Mouse (Mus musculus) neural tube, embryonic 11.5 days (tissue): ENCODE data around the gene Cmas. TPM values are rescaled to one million over a fixed set of nuclear protein-coding genes. Genes with fewer than 3 reads are reported as not detected.
A peak's percentile ranks its signal among the peaks of the same experiment; 100 is the strongest.

Source experiments
- ATAC-seq: fragments of 200-750 bp; cut with Nextera tagmentation; 2 replicates; pipeline ENCODE4 v1.8.0; 2017; ENCODE audit warnings: moderate number of reproducible peaks, mild to moderate bottlenecking, moderate TSS enrichment, moderate library complexity; ENCODE audit not compliant: insufficient read depth, low FRiP score, low TSS enrichment
- DNase-seq: peaks from one replicate; pipeline ENCODE4 v3.0.0-alpha.2; 2015; ENCODE audit warnings: low spot score
- H3K27ac ChIP-seq: fragments of 300-500 bp; sonication (generic); 2 replicates; pipeline ENCODE4 v1.5.1; 2014; ENCODE audit warnings: low read depth, mild to moderate bottlenecking, low read length
- H3K27me3 ChIP-seq: fragments of 300-500 bp; sonication (generic); 2 replicates; pipeline ENCODE4 v1.6.1; 2014; ENCODE audit warnings: mild to moderate bottlenecking, low read length, mixed read lengths; ENCODE audit not compliant: control insufficient read depth, insufficient read depth
- H3K36me3 ChIP-seq: fragments of 300-500 bp; sonication (generic); 2 replicates; pipeline ENCODE4 v1.6.1; 2014; ENCODE audit warnings: mild to moderate bottlenecking, low read length, moderate library complexity, mixed read lengths; ENCODE audit not compliant: control insufficient read depth, insufficient read depth
- H3K4me1 ChIP-seq: fragments of 300-500 bp; sonication (generic); 2 replicates; pipeline ENCODE4 v1.6.1; 2014; ENCODE audit warnings: low read length, mixed read lengths; ENCODE audit not compliant: control insufficient read depth, insufficient read depth
- H3K4me2 ChIP-seq: fragments of 300-500 bp; sonication (generic); 2 replicates; pipeline ENCODE4 v1.6.1; 2014; ENCODE audit warnings: low read depth, mild to moderate bottlenecking, moderate library complexity
- H3K4me3 ChIP-seq: fragments of 300-500 bp; sonication (generic); 2 replicates; pipeline ENCODE4 v1.5.1; 2014; ENCODE audit warnings: low read depth, low read length
- H3K9ac ChIP-seq: fragments of 300-500 bp; sonication (generic); 2 replicates; pipeline ENCODE4 v1.6.1; 2014; ENCODE audit warnings: mild to moderate bottlenecking, low read length
- H3K9me3 ChIP-seq: fragments of 300-500 bp; sonication (generic); 2 replicates; pipeline ENCODE4 v1.6.1; 2016; ENCODE audit warnings: low read length; ENCODE audit not compliant: control insufficient read depth
- WGBS: fragments of 180-500 bp; shearing (Covaris S2); extraction: QIAGEN DNeasy Blood & Tissue Kit; methylation state at CpG from one replicate; pipeline ENCODE4 v1.1.7; 2014; 5-methylcytosine and 5-hydroxymethylcytosine counted together
- polyA plus RNA-seq: library from polyadenylated mRNA; unstranded; fragments of >200 nt; fragmentation: Nextera tagmentation; extraction: Ambion mirVana; gene quantifications from 2 replicates; pipeline ENCODE4 v1.2.1, GENCODE M21; 2014

The Cmas gene
- polyA plus RNA-seq, 1 experiment from 2014 or later = 133 TPM

DNA sequence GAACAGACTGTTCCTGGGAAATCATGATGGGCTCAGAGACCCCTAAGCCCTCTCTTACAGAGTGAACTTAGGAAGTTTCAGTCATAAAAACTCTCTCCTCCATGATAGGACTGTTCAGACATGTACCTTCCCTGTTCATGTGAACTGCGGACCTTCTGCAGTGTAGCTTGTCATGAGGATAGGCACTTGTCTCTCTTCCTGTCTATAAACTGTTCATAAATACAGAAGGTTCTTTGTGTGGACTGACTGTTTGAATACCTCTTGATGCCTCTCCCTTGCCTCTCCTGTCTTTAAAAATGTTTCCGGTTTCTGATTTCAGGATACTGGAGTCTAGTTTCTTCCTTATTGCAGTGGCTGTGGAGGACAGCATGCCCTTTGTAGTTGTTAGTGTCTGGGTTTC, 3.1 kb downstream of the Cmas start:
- Histone ChIP-seq H3K9ac (no peak overlapping the region), H3K4me2 (no peak overlapping the region), H3K27me3 (no peaks in the 10 kb centered on the region), H3K4me1 (peaks cover 6% of the 10 kb centered on the region; the same call in 1 of the 2 replicates), H3K27ac (no peak overlapping the region), H3K4me3 (no peak overlapping the region), H3K9me3 (no peaks in the 10 kb centered on the region), H3K36me3 (no peaks in the 10 kb centered on the region)
- DNase-seq (no peak), ATAC-seq (no peak)
- 91% methylated on average over 2 of the region's 2 CpGs for WGBS

DNA sequence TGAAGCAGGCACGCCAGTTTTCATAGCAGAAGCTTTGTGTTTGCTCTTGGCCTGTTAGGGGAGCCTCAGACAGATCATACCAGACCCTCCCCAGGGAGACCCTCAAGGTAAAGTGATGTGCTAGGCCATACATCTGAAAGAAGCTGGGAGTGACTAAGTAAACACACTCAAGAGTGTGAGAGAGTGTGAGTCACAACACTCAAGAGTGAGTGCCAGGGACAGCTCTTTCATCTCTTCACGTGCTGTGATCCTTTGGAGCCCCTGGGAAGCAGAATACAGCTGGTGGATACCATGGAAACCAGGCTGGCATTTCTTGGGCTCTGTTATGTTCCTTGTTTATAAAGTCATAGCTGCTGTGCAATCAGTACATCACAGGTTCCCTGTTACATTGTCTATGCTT, 8.4 kb downstream of the Cmas start:
- H3K4me2 ChIP-seq = no peak overlapping the region
- H3K27ac ChIP-seq = no peak overlapping the region
- WGBS = 65% methylated on average over 2 of the region's 2 CpGs
- H3K27me3 ChIP-seq = no peaks in the 10 kb centered on the region
- ATAC-seq = no peak
- no peaks in the 10 kb centered on the region for H3K4me1 ChIP-seq
- peaks cover 5% of the 10 kb centered on the region for H3K36me3 ChIP-seq
- H3K9me3 ChIP-seq = no peaks in the 10 kb centered on the region
- no peak overlapping the region for H3K4me3 ChIP-seq
- H3K9ac ChIP-seq = no peak overlapping the region
- DNase-seq = no peak

DNA sequence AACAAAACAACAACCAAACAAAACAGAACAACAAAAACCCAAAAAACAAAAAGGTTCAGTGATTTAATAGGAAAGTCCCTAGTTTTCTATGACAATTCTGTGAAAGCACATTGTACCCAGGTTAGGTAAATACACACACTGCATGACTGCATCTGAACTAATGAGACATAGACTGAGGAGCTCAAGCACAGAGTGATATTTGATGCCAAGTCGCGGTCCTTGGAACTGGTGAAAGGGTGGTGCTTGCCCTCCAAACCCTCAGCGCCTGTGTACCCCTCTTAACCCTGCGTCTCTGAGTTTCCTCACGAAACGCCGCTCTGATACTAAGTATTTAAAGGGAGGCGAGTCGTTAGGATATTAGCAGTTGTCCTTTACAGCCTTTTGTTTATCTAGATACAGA, 10.8 kb downstream of the Cmas start:
- ATAC-seq (no peak), DNase-seq (no peak)
- no peak overlapping the region for H3K9ac ChIP-seq
- no peaks in the 10 kb centered on the region for H3K27me3 ChIP-seq
- no peak overlapping the region for H3K4me2 ChIP-seq
- H3K36me3 ChIP-seq = peaks cover 11% of the 10 kb centered on the region
- H3K9me3 ChIP-seq = no peaks in the 10 kb centered on the region
- 91% methylated on average over 9 of the region's 9 CpGs for WGBS
- no peaks in the 10 kb centered on the region for H3K4me1 ChIP-seq
- H3K27ac ChIP-seq = no peak overlapping the region
- H3K4me3 ChIP-seq = no peak overlapping the region

DNA sequence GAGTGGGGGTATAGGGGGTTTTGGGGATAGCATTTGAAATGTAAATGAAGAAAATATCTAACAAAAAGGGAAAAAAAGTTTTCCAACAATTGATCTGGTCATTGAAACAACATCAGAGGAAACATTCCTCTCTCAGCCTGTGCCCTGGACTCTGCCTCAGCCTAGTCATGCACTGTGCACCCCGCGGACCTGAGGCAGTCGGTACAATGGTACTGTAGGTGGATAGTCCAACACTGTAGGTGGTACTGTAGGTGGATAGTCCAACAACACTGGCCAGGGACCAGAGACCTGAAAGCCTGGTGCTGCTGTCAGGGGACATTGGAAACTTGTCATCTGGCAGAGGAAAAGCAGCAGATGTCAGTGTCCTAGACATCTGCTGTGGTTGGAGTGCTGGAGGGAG, 13.4 kb downstream of the Cmas start:
- ATAC-seq (no peak), DNase-seq (no peak)
- no peaks in the 10 kb centered on the region for H3K4me1 ChIP-seq
- no peak overlapping the region for H3K4me2 ChIP-seq
- peaks cover 24% of the 10 kb centered on the region for H3K36me3 ChIP-seq
- no peak overlapping the region for H3K9ac ChIP-seq
- no peak overlapping the region for H3K4me3 ChIP-seq
- H3K27ac ChIP-seq = no peak overlapping the region
- 91% methylated on average over 3 of the region's 3 CpGs for WGBS
- no peaks in the 10 kb centered on the region for H3K27me3 ChIP-seq
- no peaks in the 10 kb centered on the region for H3K9me3 ChIP-seq

DNA sequence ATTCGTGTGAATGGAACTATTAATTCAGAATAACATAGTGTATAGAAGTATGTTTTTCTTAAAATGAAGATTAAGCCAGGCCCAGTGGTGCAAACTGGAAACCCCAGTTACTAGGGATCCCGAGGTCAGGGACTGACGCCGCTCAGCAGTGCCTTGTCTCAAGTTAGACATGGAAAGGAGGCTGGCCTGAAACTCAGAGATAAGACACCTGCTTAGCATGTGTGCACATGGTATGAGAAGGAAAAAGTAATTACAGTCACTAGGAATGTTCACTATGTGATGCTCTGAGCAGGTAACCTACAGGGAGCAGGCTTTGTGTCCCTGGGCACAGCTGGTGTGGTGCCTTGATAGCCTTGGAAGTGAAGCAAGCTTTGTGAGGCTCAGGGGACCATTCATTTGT, 15.2 kb downstream of the Cmas start:
- no peak overlapping the region for H3K9ac ChIP-seq

DNA sequence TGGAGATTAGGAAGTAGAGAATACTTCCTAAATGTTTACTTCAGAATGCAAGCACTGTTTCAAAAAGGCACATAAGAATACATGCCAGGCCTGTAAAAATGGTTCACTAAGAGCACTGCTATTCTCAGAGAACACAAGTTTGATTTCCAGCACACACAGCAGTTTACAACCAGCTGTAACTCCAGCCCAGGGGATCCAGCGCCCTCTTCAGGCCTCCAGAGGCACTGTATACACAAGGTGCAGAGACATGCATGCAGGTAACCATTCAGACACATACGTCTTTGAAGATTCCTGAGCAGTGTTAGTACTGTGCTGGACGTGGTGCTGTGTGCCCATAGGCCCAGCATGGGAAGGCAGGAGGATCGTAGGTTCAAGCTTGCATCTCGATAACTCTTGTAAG, 17.1 kb downstream of the Cmas start:
- ATAC-seq = no peak
- Histone ChIP-seq H3K27me3 (no peaks in the 10 kb centered on the region), H3K9ac (no peak overlapping the region), H3K36me3 (peaks cover 19% of the 10 kb centered on the region), H3K4me1 (no peaks in the 10 kb centered on the region), H3K4me2 (no peak overlapping the region), H3K4me3 (no peak overlapping the region), H3K9me3 (no peaks in the 10 kb centered on the region), H3K27ac (no peak overlapping the region)
- no peak for DNase-seq
- 88% methylated on average over 5 of the region's 5 CpGs for WGBS

More for the DNA sequence above, 15.2 kb downstream of the Cmas start:
- Histone ChIP-seq H3K4me1 (no peaks in the 10 kb centered on the region), H3K36me3 (peaks cover 21% of the 10 kb centered on the region), H3K27ac (no peak overlapping the region), H3K4me2 (no peak overlapping the region), H3K9me3 (no peaks in the 10 kb centered on the region), H3K27me3 (no peaks in the 10 kb centered on the region), H3K4me3 (no peak overlapping the region)
- 89% methylated on average over 4 of the region's 4 CpGs for WGBS
- no peak for ATAC-seq
- no peak for DNase-seq

DNA sequence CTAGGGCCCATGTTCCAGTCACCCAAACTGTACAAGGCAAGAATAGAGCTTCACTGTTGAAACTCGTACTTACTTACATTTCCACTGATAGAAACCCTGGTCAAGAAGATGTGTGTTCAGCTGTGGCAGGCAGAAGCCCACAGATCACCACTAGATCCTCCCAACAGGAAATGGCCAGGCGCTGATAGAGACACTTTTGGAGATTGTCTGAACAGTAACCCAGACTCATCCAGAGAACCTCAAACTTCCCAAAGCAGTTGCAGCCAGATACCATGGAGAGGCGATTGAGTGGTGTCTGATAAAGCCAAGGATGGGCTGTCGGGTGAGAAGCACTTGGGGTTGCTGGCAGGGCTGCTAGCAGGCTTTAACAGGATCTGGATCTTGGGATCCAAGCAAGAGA, 20.4 kb downstream of the Cmas start:
- H3K9me3 ChIP-seq = no peaks in the 10 kb centered on the region
- H3K27ac ChIP-seq = no peak overlapping the region
- no peak for ATAC-seq
- no peaks in the 10 kb centered on the region for H3K27me3 ChIP-seq
- DNase-seq = no peak
- peaks cover 16% of the 10 kb centered on the region for H3K36me3 ChIP-seq
- no peak overlapping the region for H3K9ac ChIP-seq
- 85% methylated on average over 4 of the region's 4 CpGs for WGBS
- no peaks in the 10 kb centered on the region for H3K4me1 ChIP-seq
- no peak overlapping the region for H3K4me2 ChIP-seq
- no peak overlapping the region for H3K4me3 ChIP-seq

DNA sequence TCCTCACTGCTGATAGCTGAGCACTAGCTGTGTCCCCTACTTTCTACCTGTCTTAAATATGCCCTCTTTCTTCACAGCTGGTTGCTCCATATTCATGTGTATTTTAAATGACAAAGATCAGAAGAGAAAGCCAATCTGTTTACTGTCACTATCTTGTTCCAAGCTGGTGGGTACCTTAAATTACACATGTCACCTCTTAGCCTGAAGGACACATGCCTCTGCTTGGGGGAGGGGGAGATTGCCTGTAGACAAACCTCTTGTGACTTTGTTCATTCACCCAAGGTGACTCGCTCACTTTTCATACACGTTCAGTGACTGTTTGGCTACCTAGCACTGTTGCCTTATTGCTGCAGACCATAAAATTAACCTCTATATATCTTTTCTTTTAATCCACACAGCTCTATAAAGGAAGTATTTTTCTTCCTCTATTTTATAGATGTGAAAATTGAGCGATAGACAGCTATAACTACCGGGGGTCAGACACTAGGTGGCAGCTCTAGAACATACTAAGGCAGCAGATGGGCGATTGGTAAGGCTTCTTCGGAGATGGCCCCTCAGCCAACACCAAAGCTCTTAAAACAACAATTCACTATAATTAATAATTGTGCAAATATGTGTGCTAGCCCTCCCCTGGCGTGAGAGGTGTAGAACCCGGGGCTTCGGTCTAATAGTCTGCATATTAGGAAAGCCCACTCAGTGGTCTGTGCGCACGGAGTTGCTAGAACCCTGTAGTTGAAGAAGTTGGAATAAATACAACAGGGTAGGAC, 22.7 kb downstream of the Cmas start:
- no peaks in the 10 kb centered on the region for H3K4me1 ChIP-seq
- H3K4me3 ChIP-seq = no peak overlapping the region
- no peak overlapping the region for H3K27ac ChIP-seq
- H3K27me3 ChIP-seq = no peaks in the 10 kb centered on the region
- no peaks in the 10 kb centered on the region for H3K9me3 ChIP-seq
- ATAC-seq = peak; percentile 56
- no peak overlapping the region for H3K9ac ChIP-seq
- H3K36me3 ChIP-seq = no peaks in the 10 kb centered on the region
- WGBS = 61% methylated on average over 11 of the region's 11 CpGs
- no peak overlapping the region for H3K4me2 ChIP-seq
- peak; percentile 53 for DNase-seq

DNA sequence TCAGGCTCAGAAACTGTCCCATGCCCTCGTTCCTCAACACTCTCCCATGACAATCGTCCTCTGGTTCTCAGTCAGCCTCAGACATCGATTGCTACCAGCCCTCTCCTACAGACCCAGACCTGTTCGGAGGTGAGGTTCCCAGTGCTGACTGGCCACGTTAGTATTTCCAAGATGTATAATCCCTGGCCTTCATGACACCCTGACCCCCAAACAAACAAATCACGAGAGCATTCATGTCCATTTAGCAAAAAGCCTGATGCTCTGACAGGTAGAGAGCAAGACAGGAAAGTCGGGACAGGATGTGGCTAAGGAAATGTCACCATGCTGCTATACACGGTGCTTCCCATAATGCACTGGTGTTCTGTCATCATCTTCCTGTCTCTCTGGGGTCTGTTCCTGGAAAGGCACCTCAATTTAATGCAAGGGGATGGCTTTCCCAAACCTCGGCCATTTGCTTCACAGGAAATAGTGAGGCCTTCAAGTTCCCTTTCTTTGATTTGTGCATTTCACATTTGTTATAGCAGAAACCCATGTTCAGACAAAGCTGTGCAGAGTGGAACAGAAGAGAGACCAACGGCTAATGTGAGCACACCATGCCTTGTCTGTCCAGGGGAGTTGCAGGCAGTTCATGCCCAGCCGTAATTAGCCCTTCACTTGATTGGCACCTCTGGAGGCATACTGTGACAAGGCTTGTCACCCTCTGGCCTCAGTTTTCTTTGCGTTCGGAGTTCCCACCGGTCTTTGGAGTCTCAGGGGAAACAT, 23.5 kb downstream of the Cmas start:
- Histone ChIP-seq H3K4me2 (no peak overlapping the region), H3K9ac (no peak overlapping the region), H3K36me3 (no peaks in the 10 kb centered on the region), H3K27me3 (no peaks in the 10 kb centered on the region), H3K9me3 (no peaks in the 10 kb centered on the region), H3K27ac (no peak overlapping the region), H3K4me1 (no peaks in the 10 kb centered on the region), H3K4me3 (no peak overlapping the region)
- DNase-seq (no peak), ATAC-seq (0 out of 2 replicates have a peak, but pooled peaks have one; percentile 3)
- 72% methylated on average over 14 of the region's 14 CpGs for WGBS
